In the genomic region with DNA sequence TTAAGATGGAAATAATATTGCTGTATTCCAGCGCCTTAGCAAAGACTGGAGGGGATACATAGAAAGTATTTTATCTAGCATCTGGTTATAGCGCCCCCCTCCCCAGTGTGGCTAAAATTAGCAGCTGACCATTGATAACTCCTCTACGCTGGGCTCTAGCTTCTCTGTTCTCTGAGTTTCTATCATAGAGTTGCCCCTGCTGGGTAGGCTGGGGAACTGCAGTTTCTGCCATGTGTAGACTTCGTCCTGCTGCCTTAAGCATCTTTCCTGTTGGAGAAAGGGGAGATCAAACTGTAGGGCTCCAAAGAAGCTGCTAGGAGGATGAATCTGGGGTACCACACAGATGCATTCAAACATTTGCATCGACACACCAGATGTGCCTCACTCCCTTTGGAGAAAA, we compare ENCODE assay signal across 10 mouse cellular contexts.
DNase-seq lines count a peak whose midpoint lies in the region; ATAC-seq and TF ChIP-seq lines count a peak whose summit lies in the region.
"Had no signal": no experiment of that assay in that cellular context is flagged by ENCODE, and none has a peak within 500 bp of the region (broad histone marks: within the 10 kb centered on the region; RNA-seq: fewer than 3 reads in every experiment).

No protein-coding gene starts in this region.

- H3K27ac ChIP-seq in kidney, postnatal 0 days, result no peak overlapping the region
- H3K27ac ChIP-seq in kidney, embryonic 16.5 days (ENCODE audit: low read length), result no peak overlapping the region
- H3K27ac ChIP-seq: midbrain, embryonic 12.5 days had no signal

- H3K4me1 ChIP-seq in kidney, postnatal 0 days (replicated peaks; ENCODE audit: insufficient read depth, low read length), result no peaks in the 10 kb centered on the region
- no peaks in the 10 kb centered on the region for H3K4me1 ChIP-seq in kidney, embryonic 16.5 days (ENCODE audit: insufficient read depth, low read length)

- peak; percentile 31 for DNase-seq in adrenal gland, postnatal 14 days
- no peak for DNase-seq in adrenal gland, postnatal 36 days
- DNase-seq in kidney, postnatal 0 days (ENCODE audit: low spot score), result peak; percentile 65
- DNase-seq in right cerebral cortex, postnatal 14 days, result peak; percentile 35
- no peak for DNase-seq in right cerebral cortex, postnatal 36 days (ENCODE audit: low spot score in 2 of 2)
- no peak for DNase-seq in spleen, adult 18-20 months
- DNase-seq in MN1 (ENCODE audit: low spot score), result no peak
- DNase-seq: cerebellum, postnatal 36 days had no signal

- 47% methylated on average over 5 of the region's 5 CpGs for WGBS in kidney, postnatal 0 days
- WGBS in kidney, embryonic 16.5 days, result 44% methylated on average over 5 of the region's 5 CpGs

- no peak overlapping the region for H3K4me3 ChIP-seq in kidney, postnatal 0 days (replicated peaks; ENCODE audit: low read depth, low read length)
- no peak overlapping the region for H3K4me3 ChIP-seq in kidney, embryonic 16.5 days (ENCODE audit: low read length)
- H3K4me3 ChIP-seq: midbrain, embryonic 12.5 days had no signal

- H3K9ac ChIP-seq in kidney, postnatal 0 days (ENCODE audit: low read depth, low read length), result no peak overlapping the region
- no peak overlapping the region for H3K9ac ChIP-seq in kidney, embryonic 16.5 days (replicated peaks; ENCODE audit: low read length)
- H3K9ac ChIP-seq: midbrain, embryonic 12.5 days had no signal

- H3K27me3 ChIP-seq in kidney, postnatal 0 days (ENCODE audit: insufficient read depth, low read length), result no peaks in the 10 kb centered on the region
- no peaks in the 10 kb centered on the region for H3K27me3 ChIP-seq in kidney, embryonic 16.5 days (ENCODE audit: insufficient read depth, low read length)
- H3K27me3 ChIP-seq: midbrain, embryonic 12.5 days had no signal

- TF ChIP-seq CTCF in kidney, postnatal 0 days (IDR thresholded peaks at IDR 0.05; ENCODE audit: low read depth), result peak; percentile 65

- H3K36me3 ChIP-seq in kidney, postnatal 0 days (ENCODE audit: insufficient read depth, low read length), result no peaks in the 10 kb centered on the region
- H3K36me3 ChIP-seq in kidney, embryonic 16.5 days (ENCODE audit: insufficient read depth, low read length), result no peaks in the 10 kb centered on the region
- H3K36me3 ChIP-seq: midbrain, embryonic 12.5 days had no signal

- ATAC-seq in kidney, postnatal 0 days (replicated peaks; ENCODE audit: low FRiP score, low read depth), result no peak
- ATAC-seq in kidney, embryonic 16.5 days (ENCODE audit: low FRiP score, low TSS enrichment), result no peak

- no peaks in the 10 kb centered on the region for H3K9me3 ChIP-seq in kidney, postnatal 0 days (replicated peaks; ENCODE audit: low read length)
- no peaks in the 10 kb centered on the region for H3K9me3 ChIP-seq in kidney, embryonic 16.5 days (ENCODE audit: low read length)
- H3K9me3 ChIP-seq: midbrain, embryonic 12.5 days had no signal

- no peak overlapping the region for H3K4me2 ChIP-seq in kidney, postnatal 0 days (ENCODE audit: low read length)
- H3K4me2 ChIP-seq in kidney, embryonic 16.5 days (replicated peaks; ENCODE audit: low read depth, low read length), result no peak overlapping the region
- H3K4me2 ChIP-seq: midbrain, embryonic 12.5 days had no signal

Comparison
In these comparisons a context has a peak if more than half of its experiments do, and no peak if none do; other contexts are left out.
1. DNase-seq: peak in adrenal gland, postnatal 14 days (single experiment), kidney, postnatal 0 days (single experiment) and right cerebral cortex, postnatal 14 days (single experiment); none in adrenal gland, postnatal 36 days (0 of 2), right cerebral cortex, postnatal 36 days (0 of 2), spleen, adult 18-20 months (0 of 2) and MN1 (single experiment).